Mouse (Mus musculus) CH12.LX (cell line): Measurements from ENCODE around the gene Fpgs. TPM values are rescaled to one million over a fixed set of nuclear protein-coding genes. Genes with fewer than 3 reads are reported as not detected.

Experiments used
- DNase-seq: peaks from one replicate; pipeline ENCODE4 v3.0.0-alpha.2; 2013; ENCODE audit errors: extremely low read depth
- H3K27ac ChIP-seq: 2 replicates; pipeline ENCODE4 v1.5.1; 2012; ENCODE audit warnings: low read depth, mild to moderate bottlenecking, control low read depth, moderate library complexity; ENCODE audit not compliant: insufficient read depth
- H3K27me3 ChIP-seq: replicated peaks from 2 replicates; pipeline ENCODE3; 2012; ENCODE audit warnings: inconsistent platforms
- H3K36me3 ChIP-seq, 2 experiments: replicated peaks in 1 of 2; 2 replicates each; pipeline versions ENCODE3 to v1.6.1; 2012; ENCODE audit warnings: inconsistent platforms in 1 of 2, low read length in 1 of 2, mild to moderate bottlenecking in 1 of 2, mixed read lengths in 1 of 2, moderate library complexity in 1 of 2; ENCODE audit not compliant: control insufficient read depth in 1 of 2, insufficient read depth in 1 of 2
- H3K4me1 ChIP-seq, 2 experiments: 2 replicates each; pipeline ENCODE4 v1.6.1; 2012; ENCODE audit warnings: inconsistent platforms in 1 of 2, moderate library complexity in 1 of 2; ENCODE audit not compliant: insufficient read depth in 2 of 2, control insufficient read depth in 1 of 2
- H3K4me2 ChIP-seq: 2 replicates; pipeline ENCODE4 v1.6.1; 2012; ENCODE audit warnings: low read depth, mild to moderate bottlenecking, control low read depth; ENCODE audit not compliant: poor library complexity, insufficient read depth, severe bottlenecking
- H3K4me3 ChIP-seq, 3 experiments: fragments of 150-350 bp in 1 of 3; sonication (generic) in 1 of 3; replicated peaks in 1 of 3; 2 replicates each; pipeline versions ENCODE3 to v1.5.1; 2011 to 2012; ENCODE audit warnings: low read depth in 2 of 3, low read length in 2 of 3, mild to moderate bottlenecking in 2 of 3, moderate library complexity in 2 of 3, control low read depth in 1 of 3, improper control_type of control experiment in 1 of 3, inconsistent platforms in 1 of 3, mixed read lengths in 1 of 3; ENCODE audit not compliant: poor library complexity in 1 of 3
- H3K79me2 ChIP-seq: replicated peaks from 2 replicates; pipeline ENCODE4 v1.6.1; 2012; ENCODE audit warnings: mild to moderate bottlenecking, moderate library complexity; ENCODE audit not compliant: control insufficient read depth, poor library complexity, insufficient read depth, severe bottlenecking; ENCODE audit errors: extremely low read depth
- H3K9ac ChIP-seq: 2 replicates; pipeline ENCODE4 v1.6.1; 2012; ENCODE audit warnings: low read depth, mild to moderate bottlenecking, control low read depth, moderate library complexity; ENCODE audit not compliant: insufficient read depth
- H3K9me3 ChIP-seq: replicated peaks from 2 replicates; pipeline ENCODE3; 2012; ENCODE audit warnings: low read length, inconsistent platforms, mixed read lengths
- BHLHE40 ChIP-seq: IDR thresholded peaks from 2 replicates; pipeline ENCODE4 v1.6.1; 2011; ENCODE audit warnings: mild to moderate bottlenecking, low read depth, low read length, improper control_type of control experiment
- CHD2 ChIP-seq: IDR thresholded peaks from 2 replicates; pipeline ENCODE4 v1.6.1; 2011; ENCODE audit warnings: low read length, improper control_type of control experiment
- CTCF ChIP-seq, 2 experiments: IDR thresholded peaks in 1 of 2; conservative IDR thresholded peaks in 1 of 2; 2 replicates each; pipeline ENCODE4 v1.5.1; 2011 to 2012; ENCODE audit warnings: low read depth in 2 of 2, low read length in 2 of 2, improper control_type of control experiment in 1 of 2, inconsistent platforms in 1 of 2, mild to moderate bottlenecking in 1 of 2, moderate library complexity in 1 of 2
- ETS1 ChIP-seq: conservative IDR thresholded peaks from 2 replicates; pipeline ENCODE4 v1.6.1; 2012; ENCODE audit warnings: low read depth, mild to moderate bottlenecking, inconsistent platforms, low read length, improper control_type of control experiment, moderate library complexity
- KAT2A ChIP-seq: IDR thresholded peaks from 2 replicates; pipeline ENCODE4 v1.6.1; 2012; ENCODE audit warnings: low read length, improper control_type of control experiment, inconsistent platforms; ENCODE audit not compliant: insufficient replicate concordance
- MAX ChIP-seq: IDR thresholded peaks from 2 replicates; pipeline ENCODE4 v1.6.1; 2011; ENCODE audit warnings: low read length, improper control_type of control experiment
- MAZ ChIP-seq: IDR thresholded peaks from 2 replicates; pipeline ENCODE4 v1.6.1; 2012; ENCODE audit warnings: low read depth, mild to moderate bottlenecking, inconsistent platforms, low read length, improper control_type of control experiment, moderate library complexity
- MEF2A ChIP-seq: IDR thresholded peaks from 2 replicates; pipeline ENCODE4 v1.6.1; 2014; ENCODE audit warnings: low read depth, mild to moderate bottlenecking, inconsistent platforms, low read length, improper control_type of control experiment, borderline replicate concordance
- MYC ChIP-seq: IDR thresholded peaks from 2 replicates; pipeline ENCODE4 v1.6.1; 2011; ENCODE audit warnings: low read depth, mild to moderate bottlenecking, improper control_type of control experiment, low read length
- NRF1 ChIP-seq: IDR thresholded peaks from 2 replicates; pipeline ENCODE4 v1.6.1; 2014; ENCODE audit warnings: low read depth, mild to moderate bottlenecking, inconsistent platforms, low read length, improper control_type of control experiment, moderate library complexity
- SIN3A ChIP-seq: IDR thresholded peaks from 2 replicates; pipeline ENCODE4 v1.6.1; 2012; ENCODE audit warnings: low read length, improper control_type of control experiment, inconsistent platforms
- SMC3 ChIP-seq: IDR thresholded peaks from 2 replicates; pipeline ENCODE4 v1.6.1; 2011; ENCODE audit warnings: low read depth, low read length, improper control_type of control experiment
- UBTF ChIP-seq: IDR thresholded peaks from 2 replicates; pipeline ENCODE4 v1.6.1; 2012; ENCODE audit warnings: low read depth, mild to moderate bottlenecking, inconsistent platforms, low read length, improper control_type of control experiment, moderate library complexity
- ZKSCAN1 ChIP-seq: IDR thresholded peaks from 2 replicates; pipeline ENCODE4 v1.6.1; 2012; ENCODE audit warnings: low read depth, inconsistent platforms, low read length, improper control_type of control experiment, borderline replicate concordance
- dilution Hi-C: fragments of 300-500 bp; cut with MboI; formaldehyde crosslinking; loops from 2 replicates; pipeline ENCODE4 v1.14.3; 2020; ENCODE audit warnings: low sequenced_read_pairs; ENCODE audit not compliant: extremely low pct_unique_long_range_greater_than_20kb, extremely low pct_ligation_motif_present
- in situ Hi-C: fragments of 300-500 bp; cut with MboI; formaldehyde crosslinking; loops from 3 replicates; pipeline ENCODE4 v1.14.3; 2019; ENCODE audit warnings: low sequenced_read_pairs, low pct_ligation_motif_present, low pct_unique_long_range_greater_than_20kb, mixed read lengths
- polyA plus RNA-seq: library from polyadenylated mRNA; unstranded; fragments of >175 nt; gene quantifications from 2 replicates; pipeline ENCODE4 v1.2.1, GENCODE M21; 2012; ENCODE audit warnings: low read depth; ENCODE audit not compliant: insufficient read length
- total RNA-seq, 2 experiments: library from RNA; depleted of rRNA; stranded (reverse); fragments of 300-350 nt in 1 of 2; fragments of >200 nt in 1 of 2; gene quantifications; 2 replicates each; pipeline ENCODE4 v1.2.3; 2012 to 2014

Fpgs gene
- total and polyA plus RNA-seq, 3 experiments, result 31.8 to 59.2 (median 41.8) TPM

DNA sequence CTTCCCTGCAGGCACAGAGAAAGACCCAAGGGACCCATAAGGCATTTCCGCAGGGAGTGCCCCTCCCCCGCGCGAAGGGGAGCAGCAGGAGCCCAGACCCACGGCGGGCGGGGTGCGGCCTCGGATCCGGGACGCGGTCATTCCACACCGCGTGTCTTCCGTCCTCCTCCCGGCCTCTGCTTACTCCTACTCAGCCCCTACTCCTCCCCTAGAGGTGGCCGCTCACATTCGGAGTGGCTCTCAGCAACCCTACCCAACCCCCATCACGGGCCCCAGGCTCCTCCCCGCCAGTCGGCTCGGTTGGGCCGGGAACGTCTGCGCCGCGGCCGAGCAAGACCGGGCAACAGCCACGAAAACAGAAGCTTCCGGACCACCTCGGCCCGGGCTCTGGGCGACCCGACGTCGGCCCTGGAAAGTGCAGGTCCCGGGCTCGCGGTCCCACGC is 8.2 kb upstream of the Fpgs start:
- Histone ChIP-seq H3K9me3 (peaks cover 6% of the 10 kb centered on the region), H3K4me3 (peak overlapping the region; percentile 82 to 87 (median 84)), H3K79me2 (peaks cover 49% of the 10 kb centered on the region)
- peak; percentile 37; the same call in 1 of the 2 replicates for TF ChIP-seq UBTF
- TF ChIP-seq KAT2A, result no peak
- TF ChIP-seq MAX, result 0 out of 2 replicates have a peak, but pooled peaks have one; percentile 9
- peak; percentile 48; the same call in 1 of the 2 replicates for TF ChIP-seq MAZ
- TF ChIP-seq ETS1, result no peak
- TF ChIP-seq BHLHE40, result 0 out of 2 replicates have a peak, but pooled peaks have one; percentile 15
- TF ChIP-seq SMC3, result no peak
- peak; percentile 47; the same call in 1 of the 2 replicates for TF ChIP-seq MYC
- TF ChIP-seq NRF1, result no peak
- TF ChIP-seq CTCF (conservative IDR thresholded peaks at IDR 0.05 in 1 of 2, IDR thresholded peaks at IDR 0.05 in 1 of 2; ENCODE audit: low read depth in 2 of 2, low read length in 2 of 2), result no peak
- peak; percentile 83 for TF ChIP-seq CHD2
- no peak for TF ChIP-seq ZKSCAN1
- no peak for TF ChIP-seq MEF2A
- TF ChIP-seq, all 38 proteins: peak for 6
- dilution Hi-C loops (no loop called here), in situ Hi-C loops (loop anchor here (5.0 kb wide), 1 partner anchor 45 kb away; the partner anchor contains the start of gene Tor2a)
- Histone ChIP-seq H3K27ac (peak overlapping the region; percentile 77), H3K9ac (peak overlapping the region; percentile 82), H3K27me3 (no peaks in the 10 kb centered on the region), H3K4me1 (peaks cover 27 to 48% of the 10 kb centered on the region in 2 experiments), H3K36me3 (peaks cover 31 to 40% of the 10 kb centered on the region in 2 experiments), H3K4me2 (peak overlapping the region; percentile 81)
- peak; percentile 74 for DNase-seq

DNA sequence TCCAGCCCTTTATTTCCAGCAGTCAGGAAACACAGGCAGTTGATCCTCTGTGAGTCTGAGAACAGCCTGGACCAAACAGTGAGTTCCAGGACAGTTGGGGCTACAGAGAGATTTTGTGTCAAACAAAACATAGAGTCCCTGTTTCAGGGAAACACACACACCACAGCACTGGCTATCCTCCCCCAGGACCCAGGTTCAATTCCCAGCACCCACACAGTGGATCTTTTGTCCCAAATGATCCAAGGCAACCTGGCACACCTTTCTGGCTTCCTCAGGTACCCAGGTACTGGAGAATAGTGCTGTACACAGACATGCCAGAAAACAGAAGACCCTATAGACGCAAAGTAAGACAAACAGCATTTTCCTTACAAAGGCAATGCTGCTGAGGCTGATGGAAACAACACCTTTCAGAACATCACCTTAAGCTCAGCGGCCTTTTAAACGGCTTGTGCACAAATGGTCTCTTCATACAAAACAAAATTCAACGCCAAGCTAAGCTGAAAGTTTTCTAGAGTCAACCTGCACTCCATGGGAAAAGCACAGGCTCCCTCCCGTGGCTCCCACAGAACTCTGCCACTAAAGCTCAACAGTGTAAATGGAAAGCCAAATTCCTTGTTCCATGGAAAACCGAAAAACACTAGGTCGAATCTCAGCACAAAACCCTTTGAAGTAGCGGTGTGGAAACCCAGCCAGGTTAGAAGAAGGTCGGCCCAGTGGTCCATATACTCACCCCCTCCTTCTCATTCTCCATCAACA is 7.5 kb upstream of the Fpgs start:
- dilution Hi-C loops, result no loop called here

More for the DNA sequence above, 7.5 kb upstream of the Fpgs start:
- H3K79me2 ChIP-seq, result peaks cover 52% of the 10 kb centered on the region
- H3K4me1 ChIP-seq, result peaks cover 27 to 48% of the 10 kb centered on the region in 2 experiments
- no peak for DNase-seq
- H3K4me2 ChIP-seq, result peak overlapping the region; percentile 81
- no peaks in the 10 kb centered on the region for H3K27me3 ChIP-seq
- H3K9ac ChIP-seq, result peak overlapping the region; percentile 82
- in situ Hi-C loops, result loop anchor here (5.0 kb wide), 1 partner anchor 46 kb away; the partner anchor contains the start of gene Tor2a
- H3K9me3 ChIP-seq, result peaks cover under 1% of the 10 kb centered on the region
- 0 out of 2 replicates have a peak, but pooled peaks have one; percentile 9 for TF ChIP-seq SIN3A
- TF ChIP-seq KAT2A, result no peak
- no peak for TF ChIP-seq BHLHE40
- peak overlapping the region; percentile 3; the same call in 1 of the 2 replicates for H3K27ac ChIP-seq
- H3K36me3 ChIP-seq, result peaks cover 37 to 47% of the 10 kb centered on the region in 2 experiments
- H3K4me3 ChIP-seq, result peak overlapping the region; percentile 82 to 87 (median 84)
